Mouse (Mus musculus): ENCODE data around the gene Odf3.
"Not testable (repeated sequence)": the region's sequence is repeated elsewhere in the genome, so short reads cannot be mapped to it uniquely, and the experiment has no call there.

Gene Odf3

DNA sequence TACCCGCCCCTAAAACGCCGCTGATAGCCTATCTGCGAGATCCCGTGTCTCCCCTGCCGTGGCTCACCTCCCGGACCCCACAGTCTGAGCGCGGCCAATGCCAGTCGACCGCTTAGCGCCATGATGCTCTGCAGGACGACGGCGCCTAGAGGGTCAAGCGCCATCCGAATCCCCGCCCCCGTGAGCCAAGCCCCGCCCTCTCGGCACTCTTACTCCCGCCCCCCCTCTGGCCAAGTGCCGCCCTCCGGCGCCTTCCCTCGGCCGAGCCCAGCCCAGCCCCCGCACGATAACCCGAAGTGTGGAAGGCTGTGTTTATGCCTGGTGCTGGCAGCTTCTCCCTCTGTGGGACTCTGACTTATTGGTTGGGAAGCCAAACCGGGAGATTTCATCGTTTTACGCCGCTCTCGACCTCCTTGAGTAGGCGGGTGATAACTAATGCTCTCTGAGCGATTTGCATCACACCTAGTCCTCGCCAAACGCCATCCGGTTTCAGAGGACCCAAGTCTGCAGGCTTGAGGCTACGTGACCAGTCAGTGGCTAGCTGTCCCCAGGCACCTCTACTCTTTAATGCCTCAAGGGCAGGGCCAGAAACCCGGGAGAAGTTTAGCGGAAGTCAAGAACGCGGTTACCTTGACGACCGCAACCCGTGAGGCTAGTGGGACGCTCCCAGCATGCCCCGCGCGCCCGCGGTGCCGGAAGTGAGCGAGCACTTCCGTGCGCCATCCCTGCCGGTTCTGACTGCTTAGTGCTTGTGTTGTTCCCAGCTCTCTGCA lies 34.3 kb downstream of the Odf3 start, which contains the start of the genes Psmd13 and Sirt3:
Gene Psmd13, plus strand, starts transcription at position 273 of the 773 bp plus-strand sequence.
Gene Sirt3, minus strand, starts transcription at position 614 of the 773 bp plus-strand sequence.
- peak; percentile 98 for DNase-seq

DNA sequence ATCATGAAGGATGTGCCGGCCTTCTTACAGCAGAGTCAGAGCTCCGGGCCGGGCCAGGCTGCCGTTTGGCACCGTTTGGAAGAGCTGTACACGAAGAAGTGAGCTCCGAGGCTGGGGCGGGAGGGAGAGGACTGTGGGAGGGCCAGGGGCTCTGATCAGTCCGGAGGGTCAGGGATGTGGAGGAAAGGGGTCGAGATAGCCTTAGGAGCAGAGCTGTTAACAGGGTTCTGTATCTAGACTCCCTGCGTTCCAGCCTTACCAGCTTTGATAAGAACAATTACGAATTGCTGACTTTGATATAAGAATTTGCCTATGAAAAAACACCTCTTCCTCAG lies 34.8 kb downstream of the Odf3 start:
- no peak for DNase-seq

DNA sequence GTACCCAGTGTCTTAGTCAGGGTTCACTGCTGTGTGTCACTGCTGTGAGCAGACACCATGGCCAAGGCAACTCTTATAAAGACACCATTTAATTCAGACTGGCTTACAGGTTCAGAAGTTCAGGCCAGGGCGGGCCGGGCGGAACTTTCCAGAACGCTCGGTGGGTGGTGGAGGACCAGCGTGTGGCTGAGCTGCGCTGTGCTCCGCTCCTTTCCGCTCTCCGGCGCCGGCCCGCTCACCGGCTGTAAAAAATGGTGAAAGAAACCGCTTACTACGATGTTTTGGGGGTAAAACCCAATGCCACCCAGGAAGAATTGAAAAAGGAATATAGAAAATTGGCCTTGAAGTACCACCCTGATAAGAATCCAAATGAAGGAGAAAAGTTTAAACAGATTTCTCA lies 43.0 kb downstream of the Odf3 start:
- not testable (repeated sequence) for DNase-seq

DNA sequence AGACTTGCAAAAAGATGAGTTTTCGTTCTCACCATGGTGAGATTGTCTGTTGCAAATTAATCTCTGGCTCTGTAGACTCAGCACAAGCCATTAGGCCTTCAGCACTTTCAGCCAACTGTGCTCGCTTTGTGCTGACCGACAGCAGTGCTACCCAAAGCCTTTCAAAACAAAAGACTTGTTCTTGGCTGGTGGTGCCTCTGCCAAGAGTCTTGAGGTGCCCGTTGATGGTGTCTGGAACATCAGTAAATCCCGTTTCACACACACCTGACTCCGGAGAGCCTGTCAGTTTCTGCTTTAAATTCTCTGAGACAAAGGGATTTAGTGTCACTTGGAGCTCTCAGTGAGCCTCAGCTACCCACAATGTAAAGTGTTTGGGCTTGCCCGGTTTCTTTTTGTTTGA lies 46.4 kb downstream of the Odf3 start:
- DNase-seq = no peak

DNA sequence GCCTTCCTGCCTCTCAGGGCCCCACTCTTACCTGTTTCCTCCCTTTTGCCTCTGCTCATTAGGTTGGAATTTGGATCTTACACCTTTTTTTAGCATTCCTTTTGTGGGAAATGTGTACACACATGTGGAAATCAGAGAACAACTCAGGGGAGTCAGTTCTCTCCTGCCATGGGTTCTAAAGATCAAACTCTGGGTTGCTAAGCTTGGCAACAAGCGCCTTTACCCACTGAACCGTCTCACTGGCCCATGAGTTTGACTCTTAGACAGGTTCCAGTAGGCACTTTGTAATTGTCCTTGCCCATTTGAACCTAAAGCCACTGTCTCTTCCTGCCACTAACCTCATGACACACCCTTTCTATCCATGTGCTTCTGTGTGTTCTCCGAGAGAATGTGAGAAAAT lies 47.0 kb downstream of the Odf3 start:
- no peak for DNase-seq

DNA sequence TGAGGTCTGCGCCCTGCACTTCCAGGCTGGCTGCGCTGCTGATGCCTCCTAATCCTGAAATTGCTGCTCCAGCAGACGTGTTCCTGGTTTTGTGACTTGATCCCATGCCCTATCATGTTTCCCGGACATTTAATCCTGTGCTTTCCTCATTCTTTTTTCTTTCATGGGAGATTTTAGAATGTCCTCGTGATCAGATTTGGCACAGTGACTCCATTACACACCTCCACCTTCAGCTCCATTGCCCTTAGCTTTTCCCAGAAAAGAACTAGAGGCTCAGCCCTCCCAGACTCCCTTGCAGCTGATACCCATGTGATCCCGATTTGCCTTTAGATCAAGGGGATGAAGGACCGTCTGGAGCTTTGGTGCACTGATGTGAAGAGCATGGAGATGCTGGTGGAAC lies 50.3 kb downstream of the Odf3 start:
- DNase-seq = no peak

DNA sequence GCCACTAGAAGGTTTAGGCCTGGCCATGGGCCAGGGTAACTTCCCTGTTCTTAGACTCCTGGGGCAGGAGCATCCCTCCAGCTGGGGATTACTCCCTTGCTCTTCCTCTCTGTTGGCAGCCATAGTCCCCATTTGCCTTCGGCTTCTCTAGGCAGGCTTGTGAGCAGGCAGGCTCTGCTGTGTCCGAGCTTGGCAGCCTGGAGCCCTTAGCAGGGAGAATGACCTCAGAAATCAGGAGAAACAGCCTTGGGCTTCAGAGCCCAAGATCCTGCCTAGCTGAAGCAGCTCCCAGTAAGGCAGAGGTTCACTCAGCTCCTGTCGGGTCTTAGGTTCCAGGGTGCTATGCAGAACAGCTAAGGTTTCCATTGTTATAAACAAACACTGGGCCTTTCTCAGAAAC lies 51.5 kb downstream of the Odf3 start:
- DNase-seq = no peak

DNA sequence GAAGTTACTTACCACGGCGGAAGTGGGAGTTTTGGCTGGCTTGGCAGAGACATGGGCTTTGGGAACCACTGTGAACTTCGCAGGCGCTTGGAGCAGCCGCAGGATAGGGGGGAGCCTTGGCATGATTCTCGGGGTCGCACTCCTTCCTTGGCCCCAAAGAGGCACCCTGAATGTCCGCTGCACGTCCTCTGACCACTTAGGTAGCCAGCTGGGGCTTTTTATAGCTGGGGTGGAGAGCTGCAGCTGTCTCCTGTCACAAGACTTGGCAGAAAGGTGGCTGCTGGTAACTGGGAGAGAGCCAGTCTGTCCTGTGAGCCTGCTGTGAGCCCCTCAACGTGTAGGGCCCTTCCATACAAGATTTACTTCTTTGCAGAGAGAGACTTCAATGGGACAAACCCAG lies 52.6 kb downstream of the Odf3 start, which contains the start of gene Cox8b:
Gene Cox8b, minus strand, starts transcription at position 227 of the 400 bp plus-strand sequence.
- no peak for DNase-seq
